Mouse (Mus musculus): ENCODE results near the gene Iqcf5.
"Not testable (repeated sequence)": the region's sequence is repeated elsewhere in the genome, so short reads cannot be mapped to it uniquely, and the experiment has no call there.

Gene Iqcf5

GRCm38 (mm10) chr9:106481676-106482075 lies 32.7 kb upstream of the Iqcf5 start:
- no peak for DNase-seq (ENCODE audit: low read depth, low spot score)

GRCm38 (mm10) chr9:106482578-106483115 lies 31.7 kb upstream of the Iqcf5 start:
- DNase-seq (ENCODE audit: low read depth, low spot score) = no peak

- no peak for DNase-seq (ENCODE audit: low read depth, low spot score)
These were observed 31.2 kb upstream of the Iqcf5 start for GRCm38 (mm10) chr9:106483136-106483535.

GRCm38 (mm10) chr9:106483606-106484005 lies 30.8 kb upstream of the Iqcf5 start:
- DNase-seq (ENCODE audit: low read depth, low spot score) = no peak

GRCm38 (mm10) chr9:106485076-106485475 lies 29.3 kb upstream of the Iqcf5 start:
- no peak for DNase-seq (ENCODE audit: low read depth, low spot score)

GRCm38 (mm10) chr9:106487602-106488001 lies 26.8 kb upstream of the Iqcf5 start:
- not testable (repeated sequence) for DNase-seq (ENCODE audit: low read depth, low spot score)

- peak; percentile 43 for DNase-seq (ENCODE audit: low read depth, low spot score)
These were observed 14.7 kb upstream of the Iqcf5 start, which contains the start of gene Iqcf1 for GRCm38 (mm10) chr9:106499667-106500066. TSS of gene Iqcf1 (plus strand) at chr9:106499967.

- no peak for DNase-seq (ENCODE audit: low read depth, low spot score)
These were observed 12.5 kb upstream of the Iqcf5 start for GRCm38 (mm10) chr9:106501846-106502245.

- DNase-seq (ENCODE audit: low read depth, low spot score) = no peak
These were observed 10.1 kb upstream of the Iqcf5 start for GRCm38 (mm10) chr9:106504246-106504645.

- DNase-seq (ENCODE audit: low read depth, low spot score) = no peak
These were observed 5.0 kb upstream of the Iqcf5 start for GRCm38 (mm10) chr9:106509356-106509755.

- DNase-seq (ENCODE audit: low read depth, low spot score) = no peak
These were observed 1.5 kb upstream of the Iqcf5 start for GRCm38 (mm10) chr9:106512729-106513450.

GRCm38 (mm10) chr9:106513566-106513965 lies 807 bp upstream of the Iqcf5 start:
- DNase-seq (ENCODE audit: low read depth, low spot score) = no peak

- no peak for DNase-seq (ENCODE audit: low read depth, low spot score)
These were observed 5.1 kb downstream of the Iqcf5 start for GRCm38 (mm10) chr9:106519433-106519832.

GRCm38 (mm10) chr9:106519909-106520308 lies 5.5 kb downstream of the Iqcf5 start:
- no peak for DNase-seq (ENCODE audit: low read depth, low spot score)

GRCm38 (mm10) chr9:106531833-106532232 lies 17.5 kb downstream of the Iqcf5 start:
- peak; percentile 78 for DNase-seq (ENCODE audit: low read depth, low spot score)

GRCm38 (mm10) chr9:106534296-106534695 lies 19.9 kb downstream of the Iqcf5 start:
- no peak for DNase-seq (ENCODE audit: low read depth, low spot score)

GRCm38 (mm10) chr9:106534975-106535374 lies 20.6 kb downstream of the Iqcf5 start:
- DNase-seq (ENCODE audit: low read depth, low spot score) = no peak

- no peak for DNase-seq (ENCODE audit: low read depth, low spot score)
These were observed 47.2 kb downstream of the Iqcf5 start, which contains the start of gene Iqcf3 for GRCm38 (mm10) chr9:106561531-106561930. TSS of gene Iqcf3 (minus strand) at chr9:106561631.

- DNase-seq (ENCODE audit: low read depth, low spot score) = peak; percentile 27
These were observed 47.9 kb downstream of the Iqcf5 start for GRCm38 (mm10) chr9:106562291-106562690.

GRCm38 (mm10) chr9:106564025-106564424 lies 49.7 kb downstream of the Iqcf5 start:
- no peak for DNase-seq (ENCODE audit: low read depth, low spot score)

Data from 3T3-L1 (cell line).